Mouse (Mus musculus): ENCODE measurements around the gene C1qtnf1. TPM values are rescaled to one million over a fixed set of nuclear protein-coding genes. Genes with fewer than 3 reads are reported as not detected.

The C1qtnf1 gene
- polyA plus RNA-seq, 1 experiment from 2014 or later, result 2.7 TPM

- Histone ChIP-seq H3K4me3 (ENCODE audit: low read depth, low read length) (no peak overlapping the region), H3K4me1 (ENCODE audit: control insufficient read depth, insufficient read depth, low read length) (peaks cover 3% of the 10 kb centered on the region; the same call in 1 of the 2 replicates), H3K4me2 (no peak overlapping the region), H3K27me3 (ENCODE audit: control insufficient read depth, insufficient read depth, low read length) (no peaks in the 10 kb centered on the region), H3K36me3 (ENCODE audit: control insufficient read depth, insufficient read depth, low read length) (peaks cover 10% of the 10 kb centered on the region), H3K9ac (ENCODE audit: low read depth, low read length) (no peak overlapping the region), H3K9me3 (replicated peaks; ENCODE audit: control insufficient read depth, low read length) (no peaks in the 10 kb centered on the region), H3K27ac (ENCODE audit: low read depth, low read length) (no peak overlapping the region)
- WGBS (ENCODE audit: insufficient replicate concordance), result 63% methylated on average over 18 of the region's 18 CpGs
- no peak for ATAC-seq (replicated peaks; ENCODE audit: insufficient number of reproducible peaks, low FRiP score, low TSS enrichment)
These were observed 19.8 kb upstream of the C1qtnf1 start for GRCm38 (mm10) chr11:118408051-118408740.

- Histone ChIP-seq H3K4me3 (ENCODE audit: low read depth, low read length) (no peak overlapping the region), H3K27me3 (ENCODE audit: control insufficient read depth, insufficient read depth, low read length) (no peaks in the 10 kb centered on the region), H3K36me3 (ENCODE audit: control insufficient read depth, insufficient read depth, low read length) (peaks cover 13% of the 10 kb centered on the region), H3K9me3 (replicated peaks; ENCODE audit: control insufficient read depth, low read length) (no peaks in the 10 kb centered on the region), H3K4me2 (no peak overlapping the region), H3K9ac (ENCODE audit: low read depth, low read length) (no peak overlapping the region), H3K27ac (ENCODE audit: low read depth, low read length) (no peak overlapping the region), H3K4me1 (ENCODE audit: control insufficient read depth, insufficient read depth, low read length) (no peaks in the 10 kb centered on the region)
- no peak for ATAC-seq (replicated peaks; ENCODE audit: insufficient number of reproducible peaks, low FRiP score, low TSS enrichment)
- WGBS (ENCODE audit: insufficient replicate concordance), result 71% methylated on average over 12 of the region's 12 CpGs
These were observed 18.6 kb upstream of the C1qtnf1 start for GRCm38 (mm10) chr11:118409106-118410072.

GRCm38 (mm10) chr11:118410073-118410444, 17.9 kb upstream of the C1qtnf1 start:
- no peak overlapping the region for H3K27ac ChIP-seq (ENCODE audit: low read depth, low read length)
- no peaks in the 10 kb centered on the region for H3K27me3 ChIP-seq (ENCODE audit: control insufficient read depth, insufficient read depth, low read length)
- peaks cover 14% of the 10 kb centered on the region for H3K36me3 ChIP-seq (ENCODE audit: control insufficient read depth, insufficient read depth, low read length)
- no peak for ATAC-seq (replicated peaks; ENCODE audit: insufficient number of reproducible peaks, low FRiP score, low TSS enrichment)
- no peaks in the 10 kb centered on the region for H3K4me1 ChIP-seq (ENCODE audit: control insufficient read depth, insufficient read depth, low read length)
- WGBS (ENCODE audit: insufficient replicate concordance), result 74% methylated on average over 1 of the region's 1 CpGs
- no peak overlapping the region for H3K4me2 ChIP-seq
- no peak overlapping the region for H3K4me3 ChIP-seq (ENCODE audit: low read depth, low read length)
- H3K9ac ChIP-seq (ENCODE audit: low read depth, low read length), result no peak overlapping the region
- no peaks in the 10 kb centered on the region for H3K9me3 ChIP-seq (replicated peaks; ENCODE audit: control insufficient read depth, low read length)

DNA sequence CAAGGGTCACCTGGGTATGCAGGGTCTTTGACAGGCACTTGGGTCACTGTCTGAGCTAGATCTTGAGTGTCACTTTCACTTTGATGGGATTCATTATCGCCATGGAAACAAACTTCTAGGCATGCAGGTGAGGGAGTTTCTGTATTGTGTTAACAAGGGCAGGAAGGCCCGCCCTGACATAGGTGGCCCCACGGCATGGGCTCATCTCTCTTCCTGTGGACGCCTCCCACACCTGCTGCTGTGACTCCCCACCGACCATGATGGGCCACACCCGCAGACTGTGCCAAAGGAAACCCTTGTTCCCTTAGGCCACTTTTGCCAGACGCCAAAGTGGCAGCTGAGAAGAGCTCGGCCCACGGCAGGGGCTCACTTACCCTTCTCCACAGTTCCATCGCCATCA, 17.5 kb upstream of the C1qtnf1 start:
- Histone ChIP-seq H3K9me3 (replicated peaks; ENCODE audit: control insufficient read depth, low read length) (no peaks in the 10 kb centered on the region), H3K4me1 (ENCODE audit: control insufficient read depth, insufficient read depth, low read length) (no peaks in the 10 kb centered on the region), H3K4me3 (ENCODE audit: low read depth, low read length) (no peak overlapping the region), H3K27me3 (ENCODE audit: control insufficient read depth, insufficient read depth, low read length) (no peaks in the 10 kb centered on the region), H3K27ac (ENCODE audit: low read depth, low read length) (no peak overlapping the region), H3K9ac (ENCODE audit: low read depth, low read length) (no peak overlapping the region), H3K4me2 (no peak overlapping the region), H3K36me3 (ENCODE audit: control insufficient read depth, insufficient read depth, low read length) (peaks cover 14% of the 10 kb centered on the region)
- no peak for ATAC-seq (replicated peaks; ENCODE audit: insufficient number of reproducible peaks, low FRiP score, low TSS enrichment)
- WGBS (ENCODE audit: insufficient replicate concordance), result 87% methylated on average over 10 of the region's 10 CpGs

- Histone ChIP-seq H3K4me3 (ENCODE audit: low read depth, low read length) (no peak overlapping the region), H3K27ac (ENCODE audit: low read depth, low read length) (no peak overlapping the region), H3K27me3 (ENCODE audit: control insufficient read depth, insufficient read depth, low read length) (no peaks in the 10 kb centered on the region), H3K9me3 (replicated peaks; ENCODE audit: control insufficient read depth, low read length) (no peaks in the 10 kb centered on the region), H3K9ac (ENCODE audit: low read depth, low read length) (no peak overlapping the region), H3K4me1 (ENCODE audit: control insufficient read depth, insufficient read depth, low read length) (no peaks in the 10 kb centered on the region), H3K4me2 (no peak overlapping the region), H3K36me3 (ENCODE audit: control insufficient read depth, insufficient read depth, low read length) (peaks cover 16% of the 10 kb centered on the region)
- no peak for ATAC-seq (replicated peaks; ENCODE audit: insufficient number of reproducible peaks, low FRiP score, low TSS enrichment)
- 90% methylated on average over 8 of the region's 8 CpGs for WGBS (ENCODE audit: insufficient replicate concordance)
These were observed 16.7 kb upstream of the C1qtnf1 start for GRCm38 (mm10) chr11:118411271-118411670.

DNA sequence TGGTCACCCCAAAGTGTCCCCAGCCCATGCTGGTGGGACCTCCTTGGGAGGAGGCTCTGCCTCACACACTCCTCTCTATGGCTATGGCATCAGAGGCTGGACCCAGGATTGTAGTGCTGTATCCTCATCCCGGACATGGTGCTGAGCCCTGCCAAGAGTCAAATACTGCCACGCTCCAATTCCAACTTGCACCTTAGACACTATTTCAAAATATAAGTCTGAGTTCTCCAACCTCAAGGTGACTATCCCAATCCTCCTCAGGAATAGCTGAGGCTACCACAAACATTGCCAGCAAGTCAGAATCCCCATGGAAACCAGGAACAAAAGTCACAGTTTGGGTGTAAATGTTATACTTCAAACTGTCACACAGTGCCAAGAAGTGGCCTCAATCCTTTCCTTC, 15.4 kb upstream of the C1qtnf1 start:
- no peak overlapping the region for H3K4me3 ChIP-seq (ENCODE audit: low read depth, low read length)
- no peaks in the 10 kb centered on the region for H3K27me3 ChIP-seq (ENCODE audit: control insufficient read depth, insufficient read depth, low read length)
- 97% methylated on average over 2 of the region's 2 CpGs for WGBS (ENCODE audit: insufficient replicate concordance)
- no peaks in the 10 kb centered on the region for H3K9me3 ChIP-seq (replicated peaks; ENCODE audit: control insufficient read depth, low read length)
- no peak overlapping the region for H3K27ac ChIP-seq (ENCODE audit: low read depth, low read length)
- no peak overlapping the region for H3K9ac ChIP-seq (ENCODE audit: low read depth, low read length)
- H3K4me2 ChIP-seq, result no peak overlapping the region
- peaks cover 16% of the 10 kb centered on the region for H3K36me3 ChIP-seq (ENCODE audit: control insufficient read depth, insufficient read depth, low read length)
- no peak for ATAC-seq (replicated peaks; ENCODE audit: insufficient number of reproducible peaks, low FRiP score, low TSS enrichment)
- peaks cover 2% of the 10 kb centered on the region; the same call in 1 of the 2 replicates for H3K4me1 ChIP-seq (ENCODE audit: control insufficient read depth, insufficient read depth, low read length)

DNA sequence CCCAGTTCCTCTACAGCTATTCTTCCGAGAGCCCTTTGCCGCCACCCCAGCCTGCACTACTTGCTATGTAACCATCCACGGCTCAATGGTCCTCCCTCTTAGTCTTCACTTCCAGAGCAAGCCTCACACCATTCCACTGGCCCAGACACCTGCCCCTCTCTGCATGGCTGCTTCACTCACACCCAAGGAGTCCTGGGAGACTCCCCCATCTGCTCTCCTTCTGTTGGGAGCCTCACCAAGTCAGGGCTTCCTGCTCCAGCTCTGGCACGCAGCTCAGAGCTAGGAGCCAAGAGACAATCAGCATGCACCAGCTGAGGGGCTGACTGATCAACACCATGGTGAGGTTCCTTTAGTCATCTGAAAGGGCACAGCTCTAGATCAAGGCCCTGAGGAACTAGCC, 14.9 kb upstream of the C1qtnf1 start:
- Histone ChIP-seq H3K9me3 (replicated peaks; ENCODE audit: control insufficient read depth, low read length) (no peaks in the 10 kb centered on the region), H3K4me2 (no peak overlapping the region), H3K27ac (ENCODE audit: low read depth, low read length) (no peak overlapping the region), H3K4me3 (ENCODE audit: low read depth, low read length) (no peak overlapping the region), H3K4me1 (ENCODE audit: control insufficient read depth, insufficient read depth, low read length) (peaks cover 6% of the 10 kb centered on the region; the same call in 1 of the 2 replicates), H3K27me3 (ENCODE audit: control insufficient read depth, insufficient read depth, low read length) (no peaks in the 10 kb centered on the region), H3K36me3 (ENCODE audit: control insufficient read depth, insufficient read depth, low read length) (peaks cover 16% of the 10 kb centered on the region; the same call in 1 of the 2 replicates), H3K9ac (ENCODE audit: low read depth, low read length) (no peak overlapping the region)
- ATAC-seq (replicated peaks; ENCODE audit: insufficient number of reproducible peaks, low FRiP score, low TSS enrichment), result no peak
- 80% methylated on average over 4 of the region's 4 CpGs for WGBS (ENCODE audit: insufficient replicate concordance)

- 91% methylated on average over 5 of the region's 5 CpGs for WGBS (ENCODE audit: insufficient replicate concordance)
These were observed 13.7 kb upstream of the C1qtnf1 start for GRCm38 (mm10) chr11:118414270-118414669.

More at GRCm38 (mm10) chr11:118414270-118414669, 13.7 kb upstream of the C1qtnf1 start:
- Histone ChIP-seq H3K9ac (ENCODE audit: low read depth, low read length) (no peak overlapping the region), H3K27me3 (ENCODE audit: control insufficient read depth, insufficient read depth, low read length) (no peaks in the 10 kb centered on the region), H3K4me2 (no peak overlapping the region), H3K27ac (ENCODE audit: low read depth, low read length) (no peak overlapping the region), H3K4me3 (ENCODE audit: low read depth, low read length) (no peak overlapping the region), H3K9me3 (replicated peaks; ENCODE audit: control insufficient read depth, low read length) (no peaks in the 10 kb centered on the region), H3K36me3 (ENCODE audit: control insufficient read depth, insufficient read depth, low read length) (peaks cover 16% of the 10 kb centered on the region; the same call in 1 of the 2 replicates), H3K4me1 (ENCODE audit: control insufficient read depth, insufficient read depth, low read length) (peaks cover 9% of the 10 kb centered on the region; the same call in 1 of the 2 replicates)
- no peak for ATAC-seq (replicated peaks; ENCODE audit: insufficient number of reproducible peaks, low FRiP score, low TSS enrichment)
